Mouse (Mus musculus): ENCODE data around the gene Pik3r2. TPM values are rescaled to one million over a fixed set of nuclear protein-coding genes. Genes with fewer than 3 reads are reported as not detected.

Gene Pik3r2
- total and polyA plus RNA-seq, 3 experiments = 23.7 to 37.8 TPM; not detected in 1

- Histone ChIP-seq H3K36me3 (ENCODE audit: control insufficient read depth in 1 of 2, insufficient read depth in 2 of 2, low read length in 2 of 2) (no peaks in the 10 kb centered on the region; a peak in 1 of 4 replicates), H3K27me3 (ENCODE audit: control insufficient read depth in 1 of 2, insufficient read depth in 2 of 2, low read length in 2 of 2) (no peaks in the 10 kb centered on the region), H3K27ac (ENCODE audit: control insufficient read depth, low read depth, low read length) (no peak overlapping the region), H3K4me3 (ENCODE audit: control insufficient read depth in 1 of 2, insufficient read depth in 1 of 2, low read depth in 2 of 2, low read length in 2 of 2) (no peak overlapping the region), H3K9me3 (replicated peaks; ENCODE audit: insufficient read depth, low read length) (no peaks in the 10 kb centered on the region), H3K9ac (ENCODE audit: control insufficient read depth, low read depth, low read length, poor library complexity, severe bottlenecking) (no peak overlapping the region), H3K79me2 (ENCODE audit: control insufficient read depth, insufficient read depth, low read length, poor library complexity) (peaks cover 4% of the 10 kb centered on the region; the same call in 1 of the 2 replicates), H3K4me1 (ENCODE audit: control insufficient read depth in 1 of 2, insufficient read depth in 2 of 2, low read length in 2 of 2) (0 out of 4 replicates have a peak, but pooled peaks cover 0 to 5% of the 10 kb centered on the region in 2 experiments)
- no peak for DNase-seq (ENCODE audit: low read depth, low spot score)
- no peak for TF ChIP-seq ELF1 (IDR thresholded peaks at IDR 0.05; ENCODE audit: low read depth, low read length)
These were observed 5.3 kb downstream of the Pik3r2 start for GRCm38 (mm10) chr8:70771217-70771616.

DNA sequence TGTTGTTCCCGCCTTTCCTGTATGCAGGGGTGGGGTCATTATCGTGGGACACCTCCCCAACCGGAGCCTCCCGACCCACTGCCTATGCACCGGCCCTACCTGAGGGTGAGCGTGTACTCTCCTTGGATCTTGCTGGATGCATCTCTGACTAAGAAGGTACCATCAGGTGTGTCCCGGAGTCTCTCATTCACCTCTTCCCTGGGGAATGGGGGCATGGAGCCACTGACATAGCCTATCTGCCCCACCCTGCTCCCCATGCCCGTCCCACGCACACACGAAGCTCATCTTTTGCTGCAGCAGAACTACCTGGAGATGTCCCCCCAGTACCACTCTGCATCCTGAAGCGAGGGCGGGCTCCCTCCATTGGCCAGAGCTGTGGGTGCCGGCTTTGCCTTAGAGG lies 5.8 kb downstream of the Pik3r2 start:
- Histone ChIP-seq H3K9ac (ENCODE audit: control insufficient read depth, low read depth, low read length, poor library complexity, severe bottlenecking) (no peak overlapping the region), H3K36me3 (ENCODE audit: control insufficient read depth in 1 of 2, insufficient read depth in 2 of 2, low read length in 2 of 2) (no peaks in the 10 kb centered on the region; a peak in 1 of 4 replicates), H3K27me3 (ENCODE audit: control insufficient read depth in 1 of 2, insufficient read depth in 2 of 2, low read length in 2 of 2) (no peaks in the 10 kb centered on the region)

GRCm38 (mm10) chr8:70769858-70770257 lies 6.7 kb downstream of the Pik3r2 start:
- H3K9ac ChIP-seq (ENCODE audit: control insufficient read depth, low read depth, low read length, poor library complexity, severe bottlenecking) = no peak overlapping the region
- no peak overlapping the region for H3K4me3 ChIP-seq (ENCODE audit: control insufficient read depth in 1 of 2, insufficient read depth in 1 of 2, low read depth in 2 of 2, low read length in 2 of 2)
- H3K27ac ChIP-seq (ENCODE audit: control insufficient read depth, low read depth, low read length) = no peak overlapping the region
- H3K9me3 ChIP-seq (replicated peaks; ENCODE audit: insufficient read depth, low read length) = no peaks in the 10 kb centered on the region
- TF ChIP-seq MAZ (IDR thresholded peaks at IDR 0.05; ENCODE audit: low read depth, low read length) = no peak
- no peak for TF ChIP-seq ETS1 (IDR thresholded peaks at IDR 0.05; ENCODE audit: low read depth, low read length)
- no peak for TF ChIP-seq ZKSCAN1 (IDR thresholded peaks at IDR 0.05; ENCODE audit: low read depth, low read length)
- no peak for TF ChIP-seq TAL1 (IDR thresholded peaks at IDR 0.05; ENCODE audit: low read length)
- TF ChIP-seq ELF1 (IDR thresholded peaks at IDR 0.05; ENCODE audit: low read depth, low read length) = no peak
- no peak for TF ChIP-seq HCFC1 (IDR thresholded peaks at IDR 0.05; ENCODE audit: low read depth, low read length)
- no peak for TF ChIP-seq BHLHE40 (IDR thresholded peaks at IDR 0.05; ENCODE audit: borderline replicate concordance, low read depth, low read length)
- no peaks in the 10 kb centered on the region for H3K79me2 ChIP-seq (ENCODE audit: control insufficient read depth, insufficient read depth, low read length, poor library complexity)
- no peak for DNase-seq (ENCODE audit: low read depth, low spot score)
- H3K4me1 ChIP-seq (ENCODE audit: control insufficient read depth in 1 of 2, insufficient read depth in 2 of 2, low read length in 2 of 2) = peaks cover 0 to 6% of the 10 kb centered on the region in 2 experiments; a peak in 2 of 4 replicates
- no peaks in the 10 kb centered on the region for H3K27me3 ChIP-seq (ENCODE audit: control insufficient read depth in 1 of 2, insufficient read depth in 2 of 2, low read length in 2 of 2)
- peaks cover 0 to 1% of the 10 kb centered on the region in 2 experiments; a peak in 3 of 4 replicates for H3K36me3 ChIP-seq (ENCODE audit: control insufficient read depth in 1 of 2, insufficient read depth in 2 of 2, low read length in 2 of 2)

More for the DNA sequence above, 5.8 kb downstream of the Pik3r2 start:
- Histone ChIP-seq H3K27ac (ENCODE audit: control insufficient read depth, low read depth, low read length) (no peak overlapping the region), H3K4me1 (ENCODE audit: control insufficient read depth in 1 of 2, insufficient read depth in 2 of 2, low read length in 2 of 2) (0 out of 4 replicates have a peak, but pooled peaks cover 0 to 5% of the 10 kb centered on the region in 2 experiments), H3K9me3 (replicated peaks; ENCODE audit: insufficient read depth, low read length) (no peaks in the 10 kb centered on the region), H3K79me2 (ENCODE audit: control insufficient read depth, insufficient read depth, low read length, poor library complexity) (no peaks in the 10 kb centered on the region), H3K4me3 (ENCODE audit: control insufficient read depth in 1 of 2, insufficient read depth in 1 of 2, low read depth in 2 of 2, low read length in 2 of 2) (no peak overlapping the region)
- no peak for DNase-seq (ENCODE audit: low read depth, low spot score)
- no peak for TF ChIP-seq ETS1 (IDR thresholded peaks at IDR 0.05; ENCODE audit: low read depth, low read length)
- no peak for TF ChIP-seq CHD1 (IDR thresholded peaks at IDR 0.05; ENCODE audit: low read depth, low read length)
- no peak for TF ChIP-seq TAL1 (IDR thresholded peaks at IDR 0.05; ENCODE audit: low read length)
- TF ChIP-seq BHLHE40 (IDR thresholded peaks at IDR 0.05; ENCODE audit: borderline replicate concordance, low read depth, low read length) = no peak
- TF ChIP-seq USF1 (IDR thresholded peaks at IDR 0.05; ENCODE audit: low read depth, low read length) = no peak
- no peak for TF ChIP-seq SMC3 (IDR thresholded peaks at IDR 0.05; ENCODE audit: low read depth, low read length)
- TF ChIP-seq GATA1 (IDR thresholded peaks at IDR 0.05; ENCODE audit: low read depth, low read length) = no peak
- TF ChIP-seq JUND (IDR thresholded peaks at IDR 0.05; ENCODE audit: low read depth, low read length) = no peak
- no peak for TF ChIP-seq MAX (IDR thresholded peaks at IDR 0.05; ENCODE audit: low read length)
- TF ChIP-seq RAD21 (IDR thresholded peaks at IDR 0.05; ENCODE audit: low read depth, low read length) = no peak
- no peak for TF ChIP-seq ZKSCAN1 (IDR thresholded peaks at IDR 0.05; ENCODE audit: low read depth, low read length)
- TF ChIP-seq USF2 (IDR thresholded peaks at IDR 0.05; ENCODE audit: borderline replicate concordance in 1 of 2, insufficient read depth in 1 of 2, low read depth in 1 of 2, low read length in 2 of 2) = no peak
- TF ChIP-seq POLR2AphosphoS5 (IDR thresholded peaks at IDR 0.05; ENCODE audit: borderline replicate concordance, low read depth, low read length) = no peak
- no peak for TF ChIP-seq TCF12 (IDR thresholded peaks at IDR 0.05; ENCODE audit: low read depth, low read length)
- TF ChIP-seq EP300 (IDR thresholded peaks at IDR 0.05; ENCODE audit: low read depth in 1 of 2, low read length in 2 of 2) = no peak
- TF ChIP-seq RCOR1 (IDR thresholded peaks at IDR 0.05; ENCODE audit: low read depth, low read length) = no peak
